Mouse (Mus musculus): ENCODE results near the gene Hdac4.
A peak's percentile ranks its signal among the peaks of the same experiment; 100 is the strongest.

Hdac4 gene

GRCm38 (mm10) chr1:92130470-92131100 lies 64.9 kb downstream of the Hdac4 start:
- peak; percentile 13 for DNase-seq (ENCODE audit: low read depth)

DNA sequence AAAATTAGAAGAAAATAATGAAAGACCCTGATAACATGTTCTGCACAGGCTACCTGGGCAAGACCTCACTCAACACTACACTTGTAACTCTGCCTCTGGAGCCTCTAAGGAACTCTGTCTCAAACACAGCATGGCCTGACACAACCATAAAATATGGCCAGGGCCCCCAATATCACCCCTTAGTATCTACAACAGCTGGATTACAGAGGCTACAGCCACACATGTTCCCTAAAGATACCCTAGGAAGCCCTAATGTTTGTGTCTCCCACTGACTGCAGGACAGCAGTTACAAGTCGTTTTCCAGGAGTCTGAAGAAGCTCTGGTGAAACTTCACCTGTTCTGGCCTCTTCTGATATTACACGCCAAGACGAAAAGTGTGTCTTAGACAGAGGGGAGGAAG lies 65.7 kb downstream of the Hdac4 start:
- DNase-seq (ENCODE audit: low read depth), result no peak

GRCm38 (mm10) chr1:92127785-92128184 lies 67.7 kb downstream of the Hdac4 start:
- peak; percentile 21 for DNase-seq (ENCODE audit: low read depth)

DNA sequence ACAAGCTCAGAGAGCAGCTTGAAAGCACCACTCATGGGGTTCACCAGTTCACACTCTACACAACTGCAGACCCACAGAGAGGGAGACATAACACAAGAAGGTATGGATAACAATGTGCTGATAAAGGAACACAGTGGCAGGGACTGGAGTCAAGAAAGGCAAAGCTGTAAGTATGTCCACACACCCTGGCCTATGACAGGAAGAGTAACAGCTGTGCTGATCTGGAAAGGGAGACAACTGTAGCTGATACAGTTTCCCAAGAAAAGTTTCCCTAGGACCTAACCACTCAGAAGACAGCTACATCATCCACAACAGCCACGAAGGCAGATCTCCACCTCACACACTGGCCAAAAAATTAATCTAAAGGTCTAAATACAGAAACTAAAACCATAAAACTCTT lies 68.1 kb downstream of the Hdac4 start:
- peak; percentile 14 for DNase-seq (ENCODE audit: low read depth)

DNA sequence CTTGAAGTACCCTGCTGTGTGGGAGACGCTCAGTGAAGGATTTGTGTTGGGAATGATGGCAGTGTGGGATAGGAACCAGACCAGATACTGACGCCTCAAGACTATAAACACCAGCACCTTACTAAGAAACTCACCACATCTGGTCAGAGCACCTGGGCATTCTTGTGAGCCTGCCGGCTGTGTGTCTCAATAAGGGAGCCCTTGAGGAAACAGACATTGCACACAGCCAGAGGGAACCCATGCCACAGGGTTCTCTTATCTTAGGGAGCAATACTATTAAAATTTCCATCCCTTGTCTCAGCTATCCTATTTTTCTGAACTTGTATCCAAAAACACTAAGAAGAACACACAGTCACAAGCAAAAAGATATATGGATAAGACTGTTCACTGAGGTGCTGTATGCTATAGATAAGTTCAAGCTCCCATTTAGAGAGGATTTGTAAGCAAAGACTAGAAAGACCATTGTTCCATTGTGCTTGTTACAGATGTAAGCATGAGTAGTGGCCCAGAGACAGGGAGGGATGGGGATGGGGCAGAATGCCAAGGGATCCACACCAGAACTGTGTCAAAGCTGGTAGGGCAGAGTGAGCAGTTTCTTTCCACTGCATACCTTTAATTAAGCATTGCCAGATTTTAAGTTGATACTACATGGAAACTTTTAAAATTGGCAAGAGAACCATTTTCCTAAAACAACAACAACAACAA lies 70.8 kb downstream of the Hdac4 start:
- DNase-seq (ENCODE audit: low read depth), result no peak

DNA sequence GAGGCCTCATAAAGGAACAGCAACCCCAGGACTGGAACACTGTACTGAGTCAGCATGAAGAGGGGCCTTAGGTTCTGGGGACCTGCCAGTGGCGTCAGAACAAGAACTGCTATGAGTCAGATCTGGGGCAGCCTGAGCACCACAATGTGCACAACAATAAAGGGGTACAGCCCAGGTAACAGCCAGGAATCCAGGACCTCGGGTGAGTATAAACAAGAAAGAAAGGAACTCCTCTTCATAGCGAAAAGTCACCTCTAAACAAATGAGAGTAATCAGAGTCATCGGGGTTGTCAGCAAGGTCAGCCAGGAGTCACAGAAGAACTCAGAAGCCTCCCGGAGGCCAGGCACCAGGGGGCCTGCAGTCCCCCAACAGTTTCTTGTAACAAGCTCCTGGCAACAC lies 76.2 kb downstream of the Hdac4 start:
- DNase-seq (ENCODE audit: low read depth), result peak; percentile 10

- DNase-seq (ENCODE audit: low read depth), result no peak
Measured at GRCm38 (mm10) chr1:92117597-92117996, 77.9 kb downstream of the Hdac4 start.

DNA sequence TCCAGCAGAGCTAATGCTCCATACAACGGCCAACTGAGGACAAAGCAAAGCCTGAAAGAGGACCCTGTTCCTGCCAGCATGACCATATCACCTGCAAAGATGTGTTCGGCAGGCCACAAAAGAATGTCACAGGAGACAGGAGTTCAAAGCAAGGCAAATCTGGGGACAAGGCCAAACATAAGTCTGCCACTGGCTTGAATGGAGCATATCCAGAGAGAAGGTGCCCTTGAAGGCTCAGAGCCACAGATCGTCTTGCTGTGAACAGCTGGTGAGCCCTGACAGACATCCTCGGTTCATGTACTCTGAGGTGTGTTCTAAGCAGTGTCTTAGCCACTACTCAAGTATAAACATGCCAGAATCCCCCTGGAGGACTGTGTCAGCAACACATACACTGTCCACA lies 79.3 kb downstream of the Hdac4 start:
- DNase-seq (ENCODE audit: low read depth), result no peak

DNA sequence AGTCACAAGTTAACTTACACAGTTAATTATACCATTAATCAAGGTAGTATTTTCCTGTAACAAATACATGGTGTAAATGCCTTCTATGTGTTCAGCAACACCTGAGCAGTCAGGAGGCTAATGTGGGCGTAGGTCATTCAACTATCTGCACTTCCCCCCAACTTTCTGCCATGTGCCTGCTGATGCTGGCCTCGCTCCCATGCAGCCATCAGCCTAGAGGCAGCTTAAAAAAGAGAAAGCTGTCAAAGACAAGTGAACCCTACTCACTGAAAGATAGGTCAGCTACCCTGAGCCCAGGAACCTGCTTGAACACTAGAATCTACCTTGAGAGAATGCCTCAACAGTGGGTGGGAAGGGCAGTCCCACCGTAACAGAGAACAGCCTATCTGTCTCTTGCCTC lies 81.4 kb downstream of the Hdac4 start:
- no peak for DNase-seq (ENCODE audit: low read depth)

- DNase-seq (ENCODE audit: low read depth), result no peak
Measured at GRCm38 (mm10) chr1:92113243-92114009, 82.1 kb downstream of the Hdac4 start.

DNA sequence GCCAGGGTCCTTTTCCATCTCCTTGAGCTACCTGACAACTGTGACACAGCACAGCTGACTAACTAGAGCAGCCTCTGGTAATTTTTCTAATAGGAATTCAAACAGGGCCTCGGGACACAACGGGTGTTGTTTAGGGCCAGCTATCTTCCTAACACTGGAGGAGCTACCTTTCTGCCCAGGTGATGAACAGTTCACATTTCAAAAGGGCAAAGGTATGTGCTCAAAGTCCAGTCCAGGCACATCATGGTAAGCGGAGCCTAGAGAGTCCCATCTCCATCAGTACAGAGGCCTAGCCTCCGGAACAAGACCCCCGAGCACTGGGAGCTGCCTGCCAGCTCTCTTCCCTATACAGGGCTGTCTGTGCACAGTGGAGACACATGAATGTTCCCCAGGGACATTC lies 82.9 kb downstream of the Hdac4 start:
- DNase-seq (ENCODE audit: low read depth), result no peak

DNA sequence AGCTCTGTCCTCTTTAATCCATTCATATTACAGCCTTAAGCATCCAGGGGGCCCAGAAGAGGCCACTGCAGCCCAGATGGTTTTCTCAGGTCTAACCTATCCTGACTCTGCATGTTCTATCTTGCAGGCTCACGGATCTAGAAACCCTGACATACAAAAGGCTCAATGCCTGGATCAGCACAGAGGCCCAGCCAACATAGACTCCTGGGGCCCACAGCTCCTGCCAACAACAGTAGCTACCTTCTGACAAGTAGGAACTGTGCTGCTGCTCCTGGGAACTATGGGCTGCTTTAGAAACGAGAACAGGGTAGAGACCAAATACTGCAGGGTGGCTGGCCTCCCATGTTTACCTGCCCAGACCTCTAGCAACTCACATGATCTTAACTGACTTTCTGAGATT lies 83.9 kb downstream of the Hdac4 start:
- no peak for DNase-seq (ENCODE audit: low read depth)

- DNase-seq (ENCODE audit: low read depth), result no peak
Measured at GRCm38 (mm10) chr1:92111026-92111425, 84.5 kb downstream of the Hdac4 start.

- no peak for DNase-seq (ENCODE audit: low read depth)
Measured at GRCm38 (mm10) chr1:92109221-92109620, 86.3 kb downstream of the Hdac4 start.

GRCm38 (mm10) chr1:92108556-92108955 lies 86.9 kb downstream of the Hdac4 start:
- no peak for DNase-seq (ENCODE audit: low read depth)

DNA sequence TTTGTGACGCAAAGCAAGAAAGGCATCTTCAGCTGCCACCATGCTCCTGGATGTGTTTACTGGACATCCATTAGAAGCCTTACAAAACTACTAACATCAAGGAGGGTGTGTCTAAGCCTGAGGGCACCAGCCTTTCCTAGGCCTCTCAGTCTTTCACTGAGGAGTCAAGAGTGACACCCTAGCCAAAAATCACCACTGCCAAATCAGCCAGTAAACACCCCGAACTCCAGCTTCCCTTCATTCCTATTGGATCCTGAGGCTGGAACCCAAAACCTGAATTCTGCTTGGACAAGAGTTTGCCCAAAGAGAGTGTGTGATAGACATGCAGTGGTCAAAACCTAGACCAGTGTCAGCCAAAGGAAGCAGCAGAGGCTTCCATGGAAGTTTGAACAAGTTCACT lies 87.5 kb downstream of the Hdac4 start:
- no peak for DNase-seq (ENCODE audit: low read depth)

DNA sequence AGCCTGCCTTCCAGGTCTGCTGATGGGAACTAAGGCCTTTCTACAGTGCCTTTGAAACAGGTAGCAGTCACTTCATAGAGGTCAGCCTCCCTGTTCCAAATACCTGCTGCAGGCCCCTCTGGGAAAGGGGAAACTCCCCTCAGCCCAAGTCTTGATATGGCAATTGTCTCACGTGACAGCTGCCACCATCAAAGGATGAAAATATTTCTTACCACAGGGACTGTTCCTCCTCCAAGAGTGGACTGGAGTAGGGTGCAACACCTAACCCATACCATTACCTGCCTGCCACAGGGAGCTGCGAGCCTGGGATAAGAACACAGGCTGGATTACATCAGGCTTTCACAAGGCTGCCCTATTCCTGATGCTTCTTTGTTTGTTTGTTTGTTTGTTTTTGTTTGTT lies 88.0 kb downstream of the Hdac4 start:
- no peak for DNase-seq (ENCODE audit: low read depth)

GRCm38 (mm10) chr1:92106486-92107160 lies 88.9 kb downstream of the Hdac4 start:
- no peak for DNase-seq (ENCODE audit: low read depth)

DNA sequence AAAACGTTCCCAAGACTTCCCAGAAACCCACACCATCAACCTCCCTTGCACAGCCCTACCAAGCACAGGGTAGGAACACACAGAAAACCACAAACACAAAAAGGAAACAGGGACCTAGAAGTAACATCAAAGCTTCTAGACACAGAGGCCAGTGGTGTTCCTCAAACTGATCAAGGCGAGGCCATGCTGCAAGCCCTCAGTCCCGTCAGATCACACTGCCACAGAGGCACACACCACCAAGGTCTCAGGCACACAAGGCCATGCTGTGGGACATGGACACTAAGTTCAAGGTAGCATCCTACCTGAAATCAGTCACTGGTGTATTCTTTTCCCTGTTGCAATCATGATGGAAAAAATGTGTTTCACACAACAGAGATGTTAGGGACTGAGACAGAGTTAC lies 90.8 kb downstream of the Hdac4 start:
- DNase-seq (ENCODE audit: low read depth), result no peak

- no peak for DNase-seq (ENCODE audit: low read depth)
Measured at GRCm38 (mm10) chr1:92103971-92104370, 91.5 kb downstream of the Hdac4 start.

- DNase-seq (ENCODE audit: low read depth), result no peak
Measured at GRCm38 (mm10) chr1:92103377-92103776, 92.1 kb downstream of the Hdac4 start.

- DNase-seq (ENCODE audit: low read depth), result no peak
Measured at GRCm38 (mm10) chr1:92102825-92103224, 92.7 kb downstream of the Hdac4 start.
